Mouse (Mus musculus): ENCODE results near the gene Eif2a.

DNA sequence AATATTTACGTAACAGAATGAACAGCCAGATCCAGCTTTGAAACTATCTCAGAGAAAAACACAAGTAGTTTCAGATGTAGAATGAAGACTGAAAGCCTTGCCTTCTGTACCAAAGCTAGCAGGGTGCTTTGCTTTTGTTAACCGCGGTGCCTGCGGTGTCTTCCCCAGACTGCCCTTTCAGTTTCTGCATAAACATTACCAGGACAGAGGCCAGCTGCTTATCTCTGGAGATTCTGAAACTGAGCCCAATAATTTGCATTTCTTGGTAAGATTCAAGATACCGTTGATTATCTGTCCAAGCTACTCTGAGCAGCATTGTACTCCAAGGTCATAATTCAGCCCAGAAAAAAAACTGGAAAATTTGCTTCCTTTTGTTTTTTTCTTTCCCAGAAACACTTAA, 68.0 kb downstream of the Eif2a start:
- TF ChIP-seq POLR2A (IDR thresholded peaks at IDR 0.05; ENCODE audit: borderline replicate concordance, extremely low read depth, low read depth, low read length) (no peak), CTCF (IDR thresholded peaks at IDR 0.05; ENCODE audit: insufficient read depth, low read length) (no peak)

Data from lung, adult 2 months (tissue).